Mouse (Mus musculus) kidney, postnatal 0 days (tissue): ENCODE measurements at regions not wholly inside any gene's neighbourhood (a gene's known extent, or its start where the extent isn't known, plus 50 kb on each side); places are given as distances from the start of the nearest gene placed in this dataset.
"Not testable (repeated sequence)": the region's sequence is repeated elsewhere in the genome, so short reads cannot be mapped to it uniquely, and the experiment has no call there.

Source experiments
- ATAC-seq: fragments of 200-750 bp; cut with Nextera tagmentation; replicated peaks from 2 replicates; pipeline ENCODE4 v1.8.0; 2017; ENCODE audit warnings: low read depth, moderate number of reproducible peaks, moderate TSS enrichment, moderate library complexity; ENCODE audit not compliant: low FRiP score
- DNase-seq: peaks from one replicate; pipeline ENCODE4 v3.0.0-alpha.2; 2016; ENCODE audit warnings: low spot score
- H3K27ac ChIP-seq: fragments of 300-500 bp; sonication (generic); 2 replicates; pipeline ENCODE4 v1.5.1; 2014; ENCODE audit warnings: mild to moderate bottlenecking
- H3K27me3 ChIP-seq: fragments of 300-500 bp; sonication (generic); 2 replicates; pipeline ENCODE4 v1.6.1; 2014; ENCODE audit warnings: low read length, mixed read lengths; ENCODE audit not compliant: insufficient read depth
- H3K36me3 ChIP-seq: fragments of 300-500 bp; sonication (generic); 2 replicates; pipeline ENCODE4 v1.6.1; 2014; ENCODE audit warnings: low read length, mixed read lengths; ENCODE audit not compliant: insufficient read depth
- H3K4me1 ChIP-seq: fragments of 300-500 bp; sonication (generic); replicated peaks from 2 replicates; pipeline ENCODE4 v1.6.1; 2014; ENCODE audit warnings: antibody characterized with exemption, low read length, mixed read lengths; ENCODE audit not compliant: insufficient read depth
- H3K4me2 ChIP-seq: fragments of 300-500 bp; sonication (generic); 2 replicates; pipeline ENCODE4 v1.6.1; 2014; ENCODE audit warnings: mild to moderate bottlenecking, low read length, moderate library complexity, mixed read lengths
- H3K4me3 ChIP-seq: fragments of 300-500 bp; sonication (generic); replicated peaks from 2 replicates; pipeline ENCODE4 v1.5.1; 2014; ENCODE audit warnings: low read depth, low read length
- H3K9ac ChIP-seq: fragments of 300-500 bp; sonication (generic); 2 replicates; pipeline ENCODE4 v1.6.1; 2014; ENCODE audit warnings: low read depth, low read length
- H3K9me3 ChIP-seq: fragments of 300-500 bp; sonication (generic); replicated peaks from 2 replicates; pipeline ENCODE4 v1.6.1; 2016; ENCODE audit warnings: low read length, inconsistent platforms, mixed read lengths
- CTCF ChIP-seq: IDR thresholded peaks from 2 replicates; pipeline ENCODE4 v1.5.1; 2016; ENCODE audit warnings: antibody characterized with exemption, low read depth, mild to moderate bottlenecking, moderate library complexity
- WGBS: fragments of 180-500 bp; shearing (Covaris S2); extraction: QIAGEN DNeasy Blood & Tissue Kit; methylation state at CpG from one replicate; pipeline ENCODE4 v1.1.7; 2014; 5-methylcytosine and 5-hydroxymethylcytosine counted together

- Histone ChIP-seq H3K4me3 (no peak overlapping the region), H3K9ac (no peak overlapping the region), H3K4me2 (no peak overlapping the region), H3K4me1 (no peaks in the 10 kb centered on the region), H3K36me3 (no peaks in the 10 kb centered on the region), H3K27me3 (no peaks in the 10 kb centered on the region), H3K27ac (no peak overlapping the region), H3K9me3 (no peaks in the 10 kb centered on the region)
- no peak for TF ChIP-seq CTCF
- DNase-seq (peak; percentile 82), ATAC-seq (no peak)
- WGBS: 28% methylated on average over 2 of the region's 2 CpGs
Measured at GRCm38 (mm10) chr12:45467058-45467457, 392.5 kb upstream of the Stxbp6 start.

DNA sequence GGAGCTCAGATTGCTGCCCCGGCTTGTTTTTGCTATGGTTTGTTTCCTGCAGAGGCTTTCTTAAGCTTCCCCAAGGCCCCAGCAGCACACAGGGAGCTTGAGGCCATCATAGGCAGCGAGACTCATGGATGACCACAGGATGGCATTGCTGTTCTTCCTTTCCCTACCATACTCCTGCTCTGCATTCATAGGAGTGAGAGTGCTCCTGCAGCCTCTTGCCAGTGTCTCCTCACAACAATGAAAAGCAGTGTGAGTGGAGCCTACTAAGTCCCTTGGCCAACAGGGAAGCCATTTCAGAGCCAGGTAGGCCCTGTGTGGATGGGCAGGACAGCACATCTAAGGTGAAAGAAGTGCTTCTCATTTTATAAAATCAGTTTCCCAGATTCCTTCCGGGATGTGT lies 391.6 kb upstream of the Stxbp6 start:
- Histone ChIP-seq H3K9ac (no peak overlapping the region), H3K4me3 (no peak overlapping the region), H3K36me3 (no peaks in the 10 kb centered on the region), H3K27ac (no peak overlapping the region), H3K27me3 (no peaks in the 10 kb centered on the region), H3K4me2 (no peak overlapping the region), H3K9me3 (no peaks in the 10 kb centered on the region), H3K4me1 (no peaks in the 10 kb centered on the region)
- DNase-seq (peak; percentile 36), ATAC-seq (no peak)
- WGBS: 64% methylated on average over 3 of the region's 3 CpGs
- peak; percentile 62 for TF ChIP-seq CTCF

DNA sequence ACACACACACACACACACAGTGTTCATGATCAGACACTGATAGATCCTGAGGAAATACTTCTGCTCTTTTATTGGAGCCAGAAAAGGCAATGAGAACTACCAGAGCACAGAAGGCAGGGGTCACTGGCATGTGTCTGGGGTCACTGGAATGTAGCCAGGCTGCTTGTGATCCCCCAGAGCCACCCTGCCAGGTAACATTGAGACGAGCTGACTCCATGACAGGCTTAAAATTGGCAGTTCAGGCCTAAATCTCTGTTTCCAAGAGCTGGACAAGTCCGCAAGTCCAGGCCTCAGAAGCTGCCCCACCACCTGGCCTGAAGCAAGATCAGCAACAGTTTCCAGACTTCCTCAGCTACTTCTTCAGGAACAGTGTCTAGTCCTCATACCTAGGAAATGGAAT lies 390.4 kb upstream of the Stxbp6 start:
- Histone ChIP-seq H3K4me1 (no peaks in the 10 kb centered on the region), H3K27ac (no peak overlapping the region), H3K36me3 (no peaks in the 10 kb centered on the region), H3K9ac (no peak overlapping the region), H3K9me3 (no peaks in the 10 kb centered on the region), H3K4me3 (no peak overlapping the region), H3K4me2 (no peak overlapping the region), H3K27me3 (no peaks in the 10 kb centered on the region)
- 75% methylated on average over 2 of the region's 2 CpGs for whole genome bisulfite sequencing
- ATAC-seq (no peak), DNase-seq (no peak)
- TF ChIP-seq CTCF: no peak

DNA sequence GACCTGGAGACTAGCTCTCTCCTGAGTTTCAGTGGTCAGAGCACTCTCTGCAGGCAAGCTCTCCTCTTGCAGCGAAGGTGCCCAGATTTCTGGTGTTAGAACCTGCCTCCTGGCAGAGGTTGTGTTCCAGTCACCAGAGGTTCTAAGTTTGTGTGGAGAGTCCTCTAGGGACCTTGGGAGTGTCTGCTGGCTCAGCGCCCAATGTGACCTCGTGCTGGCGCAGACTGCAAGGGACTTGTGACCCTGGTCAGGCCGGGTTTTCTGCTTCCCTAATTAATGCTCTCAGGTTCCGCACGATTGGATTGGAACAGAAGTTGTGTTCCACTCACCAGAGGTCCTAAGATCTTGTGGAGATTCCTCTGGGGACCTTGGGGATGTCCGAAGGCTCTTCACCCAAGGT lies 384.2 kb upstream of the Stxbp6 start:
- not testable (repeated sequence) for DNase-seq, H3K9me3 ChIP-seq, H3K36me3 ChIP-seq, H3K4me2 ChIP-seq, H3K4me3 ChIP-seq, H3K4me1 ChIP-seq, H3K27ac ChIP-seq, H3K27me3 ChIP-seq, H3K9ac ChIP-seq
- ATAC-seq: peak; percentile 59; the same call in 1 of the 2 replicates
- 63% methylated on average over 8 of the region's 8 CpGs for WGBS

DNA sequence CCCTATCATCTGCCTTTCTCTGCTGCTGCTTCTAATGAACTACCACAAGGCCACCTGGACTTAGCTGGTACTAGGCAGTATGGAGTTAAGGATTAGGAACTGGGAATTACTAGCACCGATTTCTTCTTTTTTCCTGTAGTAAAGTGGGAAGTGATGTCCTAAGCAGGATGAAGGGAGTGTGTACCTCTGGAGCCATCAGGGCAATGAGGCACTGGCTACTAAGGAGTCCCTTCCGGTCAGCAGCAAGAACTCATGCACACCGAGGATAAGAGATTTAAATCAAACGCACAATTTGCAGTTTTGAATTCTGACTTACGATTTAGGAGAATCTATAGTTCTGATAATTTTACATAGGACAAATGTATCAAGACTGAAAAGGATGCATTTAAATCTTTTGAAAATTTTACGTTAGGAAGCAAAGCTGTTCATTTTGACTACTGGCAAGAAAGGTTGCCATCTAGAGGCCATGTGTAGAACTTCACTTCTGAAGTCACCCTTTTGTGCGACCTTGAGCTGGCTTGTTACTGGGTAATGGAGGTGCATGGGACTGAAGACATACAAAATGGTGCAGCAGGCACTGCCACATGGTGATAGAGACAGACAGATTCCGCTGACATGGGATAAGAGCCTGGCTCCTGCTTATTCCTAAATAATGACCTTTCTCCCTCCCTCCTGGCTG lies 369.1 kb upstream of the Stxbp6 start:
- no peak overlapping the region for H3K4me2 ChIP-seq
- ATAC-seq (0 out of 2 replicates have a peak, but pooled peaks have one; percentile 40), DNase-seq (peak; percentile 78)
- peak; percentile 83 for TF ChIP-seq CTCF
- no peaks in the 10 kb centered on the region for H3K9me3 ChIP-seq
- 54% methylated on average over 8 of the region's 8 CpGs for WGBS
- no peaks in the 10 kb centered on the region for H3K27me3 ChIP-seq
- H3K36me3 ChIP-seq: no peaks in the 10 kb centered on the region
- no peak overlapping the region for H3K4me3 ChIP-seq
- H3K27ac ChIP-seq: no peak overlapping the region
- no peak overlapping the region for H3K9ac ChIP-seq
- no peaks in the 10 kb centered on the region for H3K4me1 ChIP-seq

DNA sequence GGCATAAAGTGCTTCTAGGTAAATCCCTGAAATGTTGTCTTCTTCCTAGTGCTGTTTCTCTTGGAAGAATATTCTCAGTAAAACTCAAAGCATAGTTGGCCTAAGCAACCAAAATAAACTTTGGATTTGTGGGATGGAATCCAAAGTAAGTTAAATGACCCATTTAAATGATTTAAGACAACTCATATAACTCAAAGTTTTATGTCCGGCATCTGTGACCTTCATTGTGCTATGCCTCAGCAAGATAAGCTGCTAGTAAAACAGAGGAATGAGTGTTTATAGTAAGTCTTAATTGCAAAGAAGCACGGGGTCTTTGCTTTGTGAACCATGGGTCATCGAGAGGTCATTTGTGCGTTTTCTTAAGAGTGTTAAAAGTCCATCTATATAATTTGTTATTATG lies 368.0 kb upstream of the Stxbp6 start:
- DNase-seq (peak; percentile 85), ATAC-seq (no peak; the same call in 1 of the 2 replicates)
- Histone ChIP-seq H3K4me1 (no peaks in the 10 kb centered on the region), H3K27me3 (no peaks in the 10 kb centered on the region), H3K9ac (no peak overlapping the region), H3K4me2 (no peak overlapping the region), H3K36me3 (no peaks in the 10 kb centered on the region), H3K9me3 (no peaks in the 10 kb centered on the region), H3K27ac (no peak overlapping the region), H3K4me3 (no peak overlapping the region)
- no peak for TF ChIP-seq CTCF
- WGBS: 10% methylated on average over 4 of the region's 4 CpGs

DNA sequence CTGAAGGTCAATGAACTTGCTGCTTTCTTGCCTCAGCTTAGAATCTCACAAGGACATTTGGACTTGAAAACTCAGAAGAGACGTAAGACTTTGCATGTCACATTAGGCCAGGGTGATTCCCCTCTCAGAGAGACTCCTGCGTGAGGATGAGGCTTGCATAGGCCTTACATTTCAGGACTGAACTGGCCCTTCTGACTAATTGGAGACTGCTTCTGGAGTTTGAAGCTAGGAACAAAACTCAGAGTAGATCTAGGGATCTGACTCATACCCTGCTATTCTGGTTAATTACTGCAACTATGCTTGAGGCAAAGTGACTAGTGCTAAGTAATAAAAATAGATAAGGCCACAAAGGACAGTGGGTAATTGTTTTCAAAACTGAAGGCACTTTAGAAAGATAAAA lies 365.2 kb upstream of the Stxbp6 start:
- ATAC-seq (no peak), DNase-seq (no peak)
- H3K9ac ChIP-seq: no peak overlapping the region
- no peak overlapping the region for H3K4me2 ChIP-seq
- no peak overlapping the region for H3K4me3 ChIP-seq
- no peak for TF ChIP-seq CTCF
- WGBS: 89% methylated on average over 2 of the region's 2 CpGs
- H3K27ac ChIP-seq: no peak overlapping the region
- H3K9me3 ChIP-seq: no peaks in the 10 kb centered on the region
- H3K36me3 ChIP-seq: no peaks in the 10 kb centered on the region
- H3K27me3 ChIP-seq: no peaks in the 10 kb centered on the region
- H3K4me1 ChIP-seq: no peaks in the 10 kb centered on the region
